Mouse (Mus musculus) heart, adult 11 months (tissue): Measurements from ENCODE around the gene 2310030G06Rik.

Source experiments
- DNase-seq: peaks from one replicate; pipeline ENCODE4 v3.0.0; 2022

The 2310030G06Rik gene

DNA sequence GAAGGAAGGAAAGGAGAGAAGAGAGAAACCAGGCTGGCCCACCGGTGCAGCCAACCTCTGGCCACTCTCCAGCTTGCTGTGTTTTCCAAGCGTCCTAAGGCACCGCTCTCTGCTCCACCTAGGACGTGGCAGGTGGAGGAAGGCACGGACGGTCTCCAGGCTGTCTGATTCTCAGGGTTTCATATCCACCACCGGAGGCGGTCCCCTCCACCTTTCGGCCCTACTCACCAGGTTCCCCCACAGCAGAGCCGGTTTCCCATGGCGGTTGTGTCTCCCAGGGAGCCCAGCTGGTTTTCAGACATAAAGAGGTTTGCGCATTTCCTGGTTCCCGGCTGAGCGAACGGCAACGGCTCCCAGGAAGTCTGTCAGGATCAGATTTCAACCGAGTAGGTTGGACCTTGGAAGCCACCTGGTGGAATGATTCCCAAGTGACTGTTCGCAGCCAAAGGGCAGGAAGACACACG, at the start of gene 2310030G06Rik:
Gene 2310030G06Rik (minus strand): TSS at position 323 of the 464 bp plus-strand sequence.
- peak; percentile 84 for DNase-seq

DNA sequence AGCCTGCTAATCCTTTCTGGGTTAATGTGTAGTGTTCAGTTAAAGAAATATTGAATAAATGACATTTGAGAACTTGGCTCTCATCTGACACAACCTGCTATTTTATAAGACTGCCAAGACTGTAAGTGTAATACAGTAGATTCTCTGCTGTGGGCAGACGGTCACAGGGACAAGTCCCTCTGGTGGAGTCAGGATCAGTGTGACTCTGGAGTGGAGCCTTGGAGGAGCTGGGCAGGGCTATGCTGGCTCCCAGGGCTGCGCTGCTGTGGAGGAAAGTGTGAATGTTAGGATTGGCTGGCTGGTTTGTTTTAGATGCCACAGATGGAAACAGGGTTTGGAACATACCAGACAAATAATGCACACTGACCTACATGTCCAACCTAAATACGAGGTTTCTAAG, 48.9 kb upstream of the 2310030G06Rik start:
- peak; percentile 79 for DNase-seq

DNA sequence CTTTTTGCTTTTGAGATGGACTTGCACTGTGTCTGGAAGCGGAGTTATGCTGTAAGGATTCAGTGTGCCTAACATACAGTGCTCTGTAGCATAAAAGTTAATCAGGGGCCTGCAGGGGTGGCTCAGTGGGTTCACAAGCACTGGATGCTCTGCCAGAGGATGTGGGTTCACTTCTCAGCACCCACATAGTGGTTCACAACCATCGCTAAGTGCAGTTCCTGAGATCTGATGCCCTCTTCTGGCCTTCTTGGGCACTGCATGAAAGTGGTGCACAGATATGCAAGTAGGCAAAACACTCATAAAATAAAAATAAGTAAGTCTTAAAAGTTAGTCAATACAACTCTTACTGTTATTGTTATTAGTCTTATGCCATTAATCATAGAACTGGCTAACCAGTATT, 35.8 kb upstream of the 2310030G06Rik start:
- DNase-seq: no peak

DNA sequence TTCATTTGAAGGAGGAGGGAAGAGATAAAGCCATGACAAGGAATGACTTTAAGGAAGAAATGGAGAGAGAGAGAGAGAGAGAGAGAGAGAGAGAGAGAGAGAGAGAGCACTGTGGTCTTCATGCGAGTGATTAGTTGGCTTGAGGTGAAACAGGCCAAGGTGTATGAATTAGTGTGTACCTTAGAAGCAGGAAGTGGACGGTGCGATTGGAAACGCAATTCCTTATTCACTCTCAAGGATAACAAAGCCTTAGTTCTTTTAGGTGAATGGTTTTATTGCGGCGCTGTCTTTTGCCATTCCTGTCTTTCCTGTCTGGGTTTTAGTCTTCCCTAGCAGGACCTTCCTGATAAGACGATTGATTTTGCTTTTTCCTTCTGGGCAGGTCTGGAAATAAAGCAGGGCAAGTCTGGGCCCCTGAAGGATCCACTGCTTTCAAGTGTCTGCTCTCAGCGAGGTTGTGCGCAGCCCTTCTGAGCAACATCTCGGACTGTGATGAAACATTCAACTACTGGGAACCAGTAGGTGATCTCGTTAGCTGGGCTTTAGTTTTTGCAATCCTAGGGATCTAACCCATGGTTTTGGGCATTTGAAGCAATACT, 29.9 kb upstream of the 2310030G06Rik start:
- no peak for DNase-seq

DNA sequence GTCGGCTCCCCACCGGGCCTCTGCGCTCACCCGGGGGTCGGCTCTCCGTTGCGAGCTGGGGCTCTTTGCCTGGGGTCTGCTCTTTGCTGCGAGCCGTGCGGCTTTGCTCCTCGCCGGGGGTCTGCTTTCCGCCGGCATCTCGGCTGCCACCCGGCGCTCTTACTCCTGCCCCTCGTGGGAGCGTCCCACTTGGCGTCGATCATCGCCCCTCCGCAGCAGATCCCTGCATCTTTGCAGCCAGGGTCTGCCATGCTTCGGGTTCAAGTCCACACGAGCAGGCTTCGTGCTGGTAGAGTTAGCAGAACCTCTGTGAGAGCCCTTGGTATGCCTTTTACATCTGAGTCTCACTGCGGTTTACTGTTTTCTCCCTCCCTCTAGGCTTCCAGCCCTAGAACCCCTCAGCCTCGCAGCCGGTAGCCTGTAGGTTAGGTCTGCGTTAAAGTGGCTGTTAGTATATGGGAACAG, 29.4 kb upstream of the 2310030G06Rik start:
- no peak for DNase-seq

DNA sequence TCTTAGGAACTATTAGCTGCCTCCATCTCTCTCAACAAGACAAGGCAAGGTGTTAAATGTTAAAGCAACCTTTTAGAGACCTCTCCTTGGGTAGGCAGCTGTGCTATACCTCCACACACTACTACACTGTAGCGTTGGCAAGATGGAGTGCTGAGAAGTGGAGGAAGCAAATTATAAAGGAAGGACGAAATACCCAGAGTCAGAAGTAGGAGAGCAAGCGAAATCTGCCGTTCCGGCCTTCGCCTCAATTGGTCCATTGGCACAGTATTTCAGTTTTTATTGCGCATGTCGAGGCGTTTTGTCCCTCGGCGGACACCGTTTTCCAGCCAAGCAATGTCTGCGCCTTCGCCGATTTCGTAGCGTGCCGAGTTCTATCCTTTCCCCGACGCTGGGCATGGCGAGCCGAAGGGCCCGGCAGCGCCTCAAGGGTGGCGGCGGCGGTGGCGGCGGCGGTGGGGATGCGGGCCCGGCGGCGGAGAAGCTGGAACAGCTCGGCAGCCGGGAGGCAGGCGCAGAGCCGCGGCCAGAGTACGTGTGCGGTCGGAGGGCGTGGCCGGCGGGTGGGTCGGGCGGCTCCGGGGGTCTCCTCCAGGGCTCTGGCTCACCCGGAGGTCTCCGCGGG, 28.8 kb upstream of the 2310030G06Rik start, which contains the start of the genes Alg9 and 1110032A03Rik:
Gene Alg9 (plus strand): TSS at position 29 of the 622 bp plus-strand sequence.
Gene 1110032A03Rik (minus strand): TSS at position 530 of the 622 bp plus-strand sequence.
- peak; percentile 98 for DNase-seq

DNA sequence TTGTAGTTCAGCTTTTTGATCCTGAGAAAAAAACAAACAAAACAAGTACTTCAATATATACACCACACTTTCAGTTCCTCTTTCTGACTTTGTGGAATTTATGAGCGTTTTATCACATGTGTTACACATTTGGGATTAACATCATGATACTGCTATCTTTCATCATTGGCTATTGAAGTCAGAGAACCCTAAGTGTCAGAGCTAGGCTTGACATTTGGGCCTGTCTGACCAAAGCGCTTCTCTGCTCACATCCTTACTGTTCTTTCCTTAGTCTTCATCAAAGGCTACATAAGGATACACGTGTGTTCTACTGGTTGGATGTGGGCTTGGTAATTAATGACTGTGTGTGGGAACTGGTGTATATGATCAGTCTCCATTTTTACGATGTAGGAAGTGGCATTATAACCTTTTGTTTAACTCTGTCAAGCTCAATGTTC, 27.7 kb upstream of the 2310030G06Rik start:
- DNase-seq: no peak

DNA sequence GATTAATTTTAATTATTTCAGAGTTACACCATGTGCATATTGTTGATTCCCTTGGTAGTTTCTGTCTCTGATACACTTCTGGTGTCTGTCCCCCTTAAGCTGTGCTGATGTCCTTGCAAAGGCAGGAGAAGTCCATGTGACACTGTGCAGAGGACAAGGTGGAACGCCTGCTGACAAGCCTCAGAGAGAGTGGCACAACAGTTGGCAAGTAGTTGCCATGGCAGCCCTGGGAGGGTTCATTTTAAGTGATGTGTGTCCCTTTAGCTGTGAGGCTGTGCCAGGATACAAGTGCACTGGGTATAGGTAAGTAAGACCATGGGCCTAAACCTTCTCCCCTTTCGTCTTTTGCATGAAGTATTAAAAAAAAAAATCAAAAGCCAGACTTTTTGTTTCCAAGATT, 23.7 kb upstream of the 2310030G06Rik start:
- DNase-seq: peak; percentile 95

DNA sequence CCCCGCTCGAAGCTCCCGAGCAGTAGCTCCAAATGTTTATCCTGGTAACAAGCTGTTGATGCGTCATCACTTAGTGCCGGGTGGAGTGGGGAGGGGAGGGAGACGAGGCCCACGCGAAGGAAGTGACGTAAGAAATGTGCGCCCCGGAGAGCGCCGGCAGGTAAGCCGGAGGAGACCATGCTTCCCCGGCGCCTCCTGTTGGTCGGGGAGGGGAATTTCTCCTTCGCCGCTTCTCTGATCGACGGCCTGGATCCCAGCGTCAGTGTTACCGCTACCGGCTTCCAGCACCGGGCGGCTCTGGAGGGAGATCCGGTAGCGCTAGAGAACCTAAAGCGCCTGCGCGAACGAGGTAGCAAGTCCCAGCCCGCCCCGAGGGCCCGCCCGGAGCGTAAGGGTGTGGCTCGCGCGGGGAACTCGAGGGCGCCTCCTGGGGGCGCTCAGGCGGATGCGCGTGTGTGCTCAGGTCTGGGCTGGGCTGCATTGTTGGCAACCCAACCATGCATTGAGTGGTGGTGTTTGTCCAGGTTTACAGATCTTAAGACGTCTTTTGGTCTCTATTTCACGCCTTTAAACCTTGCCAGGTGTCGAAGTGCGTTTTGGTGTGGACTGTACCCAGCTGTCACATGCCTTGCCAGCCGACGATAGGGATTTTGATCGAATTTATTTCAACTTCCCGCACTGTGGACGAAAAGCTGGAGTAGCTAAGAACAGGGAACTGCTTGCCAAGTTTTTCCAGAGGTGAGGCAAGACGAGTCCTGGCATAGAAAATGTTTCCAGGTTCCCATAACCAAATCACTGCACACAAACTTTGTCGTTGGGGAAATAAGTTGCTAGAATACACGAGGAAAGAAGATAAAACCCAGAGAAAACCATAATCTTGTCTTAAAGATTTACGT, 22.0 kb upstream of the 2310030G06Rik start, which contains the start of gene Fdxacb1:
Gene Fdxacb1 (plus strand): TSS at position 130 of the 896 bp plus-strand sequence.
- DNase-seq: peak; percentile 100

DNA sequence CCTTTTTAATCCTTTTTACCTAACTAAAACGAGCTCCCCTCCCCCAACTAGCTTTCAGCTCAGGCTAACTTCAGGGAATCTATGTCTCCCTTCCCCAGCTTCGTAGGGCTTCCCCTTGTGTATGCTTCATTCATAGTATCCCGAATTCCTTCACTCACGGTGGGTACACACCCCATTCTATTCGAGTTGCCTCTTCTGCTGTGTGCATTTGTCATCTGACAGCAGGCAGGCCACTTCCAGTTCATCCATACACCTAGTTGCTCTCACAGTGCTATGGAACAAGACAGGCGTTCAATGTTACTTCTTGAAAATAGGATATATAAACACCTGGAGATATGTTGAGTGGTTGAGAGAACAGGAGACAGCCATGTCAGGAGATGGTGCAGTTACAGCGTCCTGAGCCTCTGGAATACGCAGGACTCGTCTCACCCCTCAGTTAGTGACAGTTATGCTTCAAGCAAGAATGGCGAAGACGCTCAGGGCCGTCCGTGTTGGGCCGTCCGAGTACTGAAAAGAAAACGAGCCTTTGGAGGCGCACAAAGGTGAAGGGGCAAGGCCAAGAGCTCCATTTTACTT, 21.3 kb upstream of the 2310030G06Rik start:
- DNase-seq: no peak

DNA sequence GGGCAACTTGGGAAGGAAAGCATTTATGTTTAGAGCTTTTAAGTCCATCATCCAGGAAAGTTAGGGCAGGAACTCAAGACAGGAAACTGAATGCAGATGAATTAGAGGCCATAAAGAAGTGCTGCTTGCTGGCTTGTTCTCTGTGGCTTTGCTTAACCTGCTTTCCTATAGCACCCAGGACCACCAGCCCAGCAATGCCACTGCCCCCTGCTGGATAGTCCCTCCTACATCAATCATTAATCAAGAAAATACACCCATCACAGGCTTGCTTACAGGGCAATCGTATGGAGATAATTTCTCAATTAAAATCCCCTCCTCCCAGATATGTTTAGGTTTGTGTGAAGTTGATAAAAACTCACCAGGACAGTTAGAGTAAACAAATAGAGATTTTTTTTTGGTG, 17.0 kb upstream of the 2310030G06Rik start:
- no peak for DNase-seq

DNA sequence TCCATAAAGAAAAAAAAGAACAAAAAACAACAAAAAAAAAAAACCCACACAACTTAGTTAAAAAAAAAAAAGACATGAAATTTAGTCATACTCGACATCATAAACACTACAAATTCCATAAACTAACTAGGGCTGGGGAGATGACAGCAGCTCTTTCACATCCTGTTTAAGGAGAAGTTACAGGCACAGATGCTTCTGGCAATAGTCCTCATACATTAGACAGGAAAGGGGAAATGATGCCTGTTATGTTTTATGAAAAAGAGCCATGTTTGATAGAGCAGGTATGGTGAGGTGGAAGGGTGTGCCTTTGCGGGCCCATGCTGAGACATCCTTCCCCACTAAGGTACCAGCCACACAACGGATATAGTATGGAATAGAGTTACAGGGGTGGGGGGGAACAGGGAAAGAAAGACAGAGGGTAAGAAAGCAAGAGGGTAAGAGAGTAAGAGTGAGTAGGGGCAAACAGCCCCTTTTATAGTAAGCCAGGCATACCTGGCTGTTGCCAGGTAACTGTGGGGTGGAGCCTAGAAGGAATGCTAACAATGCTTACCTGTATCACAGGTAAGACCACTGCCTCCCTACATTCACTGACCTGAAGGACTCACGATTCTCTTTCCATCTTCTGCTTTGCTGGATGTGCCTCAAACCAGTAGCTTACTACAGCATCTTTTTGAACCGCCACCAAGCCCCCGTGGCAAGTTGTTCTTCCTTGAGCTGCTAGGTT, 15.3 kb upstream of the 2310030G06Rik start:
- no peak for DNase-seq

DNA sequence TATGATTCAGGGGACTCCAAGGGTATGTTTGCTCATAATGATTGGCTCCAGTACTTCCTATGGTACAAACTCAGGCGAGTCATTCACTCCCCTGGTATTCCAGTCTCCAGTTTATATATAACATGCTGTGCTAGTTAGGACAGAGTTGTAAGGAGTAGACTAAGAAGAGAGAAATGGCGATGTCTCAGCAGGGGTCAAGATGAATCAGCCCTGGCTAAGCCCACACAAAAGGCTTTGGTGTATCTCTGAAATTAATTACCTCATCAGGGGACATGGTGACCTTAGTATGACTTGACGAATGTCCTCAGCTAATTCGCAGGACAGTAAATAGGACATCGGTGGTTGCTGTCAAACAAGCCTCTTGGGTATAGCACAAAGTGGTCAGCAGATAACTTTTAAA, 10.4 kb upstream of the 2310030G06Rik start:
- DNase-seq: no peak

DNA sequence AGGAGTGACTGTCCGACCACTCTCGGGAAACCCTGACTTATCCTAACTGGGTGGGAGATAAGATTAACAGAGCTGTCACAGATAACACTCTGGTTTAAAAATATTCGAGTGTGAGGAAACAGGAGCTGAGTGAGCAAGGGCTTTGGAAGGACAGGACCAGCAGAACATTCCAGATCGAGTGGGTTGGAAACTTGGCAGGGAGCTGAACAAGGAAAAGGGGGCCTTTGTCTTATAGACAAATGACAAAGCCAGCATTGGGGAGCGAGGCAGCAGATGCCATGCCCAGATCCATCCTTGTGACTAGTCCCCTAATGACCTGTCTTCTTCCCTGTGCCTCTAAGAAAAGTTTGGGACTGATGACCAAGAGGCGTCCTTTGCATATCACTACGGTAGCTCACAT, 7.6 kb upstream of the 2310030G06Rik start:
- peak; percentile 93 for DNase-seq

DNA sequence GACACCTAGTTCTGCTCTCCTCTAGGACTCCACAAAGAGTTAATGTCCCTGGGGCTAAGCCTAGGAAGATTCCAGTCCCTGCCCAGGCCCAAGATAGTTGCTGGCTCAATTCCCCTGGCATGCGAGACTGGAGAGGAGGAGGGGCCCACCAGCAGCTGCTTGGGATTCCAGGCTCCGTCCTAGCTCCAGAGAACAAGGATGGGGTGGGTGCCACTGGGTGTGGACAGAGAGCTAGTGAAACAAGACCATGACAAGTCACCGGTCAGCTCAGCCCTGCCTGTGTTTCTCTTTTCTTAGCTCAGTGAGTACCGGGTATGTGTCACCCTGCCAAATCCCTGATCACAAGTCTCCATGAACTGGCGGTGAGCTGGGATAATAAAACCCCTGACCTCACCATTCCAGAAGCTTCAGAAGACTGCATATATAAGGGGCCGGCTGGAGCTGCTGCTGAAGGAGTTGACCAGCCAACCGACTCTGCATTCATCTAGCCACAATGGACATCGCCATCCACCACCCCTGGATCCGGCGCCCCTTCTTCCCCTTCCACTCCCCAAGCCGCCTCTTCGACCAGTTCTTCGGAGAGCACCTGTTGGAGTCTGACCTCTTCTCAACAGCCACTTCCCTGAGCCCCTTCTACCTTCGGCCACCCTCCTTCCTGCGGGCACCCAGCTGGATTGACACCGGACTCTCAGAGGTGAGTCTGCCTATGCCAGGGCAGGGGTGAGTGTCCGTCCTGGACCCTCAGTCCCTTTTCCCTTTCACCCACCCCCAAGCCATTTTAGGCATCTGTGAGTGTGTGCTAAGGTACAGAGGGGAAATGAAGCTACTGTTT, 6.7 kb upstream of the 2310030G06Rik start:
- peak; percentile 100 for DNase-seq

DNA sequence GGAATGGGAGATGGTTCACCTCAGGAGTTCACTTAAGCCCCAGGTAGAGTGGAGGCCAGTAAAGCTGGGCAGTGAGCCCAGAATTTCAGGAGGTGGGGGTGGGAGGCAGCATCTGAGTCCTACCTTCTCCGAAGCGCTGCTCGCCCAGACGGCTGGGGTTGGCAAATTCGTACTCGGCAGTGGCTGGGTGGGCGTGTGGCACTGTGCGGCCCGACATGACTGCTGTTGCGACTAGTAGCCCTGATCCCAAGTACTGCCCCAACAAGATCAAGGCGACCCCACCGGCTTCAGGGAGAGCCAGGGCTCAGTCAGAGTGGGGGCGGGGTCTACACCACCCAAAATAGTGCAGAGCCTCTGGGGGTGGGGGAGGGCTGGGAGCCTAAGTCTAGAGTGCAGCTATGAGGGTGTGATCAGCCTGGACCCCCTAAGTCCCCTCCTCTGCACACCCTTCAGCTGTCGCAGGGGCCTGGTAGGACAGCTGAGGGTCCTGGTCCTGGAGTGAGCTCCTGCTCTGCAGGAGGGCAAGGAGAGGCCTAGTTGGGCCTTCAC, 5.8 kb upstream of the 2310030G06Rik start, which contains the start of gene Hspb2:
Gene Hspb2 (minus strand): TSS at position 301 of the 549 bp plus-strand sequence.
- DNase-seq: peak; percentile 97

DNA sequence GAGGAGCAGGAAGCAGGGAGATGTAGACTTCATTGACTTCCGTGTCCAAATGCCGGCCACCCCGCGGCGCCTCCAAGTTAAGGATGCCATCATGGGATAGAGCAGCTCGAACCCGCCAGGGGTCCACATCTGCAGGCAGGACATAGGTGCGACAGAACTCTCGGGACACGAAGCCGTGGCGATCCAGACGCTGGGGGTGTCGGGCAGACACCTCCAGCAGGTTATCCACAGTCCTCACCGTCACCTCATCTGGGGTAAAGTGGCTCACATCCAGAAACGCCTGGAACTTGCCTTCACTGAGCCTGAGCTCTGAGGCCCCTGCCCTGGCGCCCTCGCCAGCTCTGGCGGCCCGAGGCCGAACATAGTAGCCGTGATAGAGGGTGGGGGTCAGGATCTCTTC, 5.0 kb upstream of the 2310030G06Rik start, which contains the start of gene Cryab:
Gene Cryab (plus strand): TSS at position 3 of the 400 bp plus-strand sequence.
- peak; percentile 95 for DNase-seq

DNA sequence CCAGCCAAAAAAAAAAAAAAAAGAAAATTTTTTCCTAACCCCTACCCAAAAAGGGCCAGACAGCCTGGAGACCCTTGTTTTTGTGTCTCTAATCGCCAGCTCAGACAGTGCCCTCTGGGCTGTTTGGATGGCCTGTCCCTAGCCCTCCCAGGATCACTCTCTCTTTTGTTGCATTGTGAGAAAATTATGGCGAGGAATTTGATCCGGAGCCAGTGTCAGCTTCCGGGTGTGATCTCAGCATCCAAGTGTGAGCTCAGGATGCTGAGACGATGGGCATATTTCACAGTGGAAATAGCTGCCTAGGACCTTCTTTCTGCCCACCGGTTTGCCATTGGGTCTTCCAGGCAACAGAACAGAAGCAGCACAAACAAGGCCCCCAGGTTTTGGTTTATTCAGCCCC, 4.4 kb upstream of the 2310030G06Rik start:
- DNase-seq: peak; percentile 88

DNA sequence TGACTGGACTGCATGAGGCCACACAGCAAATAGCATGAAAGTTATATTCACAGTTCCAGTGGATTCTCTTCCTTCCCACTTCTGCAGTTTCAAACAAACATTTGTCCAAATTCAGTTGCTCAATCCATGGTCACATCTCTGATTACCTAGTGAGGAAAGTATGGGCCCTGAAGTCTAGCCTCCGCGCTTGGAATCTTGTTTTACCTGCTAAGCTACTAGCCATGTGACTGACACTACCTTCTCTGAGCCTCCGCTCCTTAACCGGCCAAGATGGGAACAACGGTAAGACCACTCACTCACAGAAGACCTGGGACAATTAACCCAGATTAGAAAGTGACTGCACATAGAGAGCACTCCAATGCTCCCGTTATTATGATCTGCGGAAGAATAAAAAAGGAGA, 530 bp downstream of the 2310030G06Rik start:
- peak; percentile 73 for DNase-seq

DNA sequence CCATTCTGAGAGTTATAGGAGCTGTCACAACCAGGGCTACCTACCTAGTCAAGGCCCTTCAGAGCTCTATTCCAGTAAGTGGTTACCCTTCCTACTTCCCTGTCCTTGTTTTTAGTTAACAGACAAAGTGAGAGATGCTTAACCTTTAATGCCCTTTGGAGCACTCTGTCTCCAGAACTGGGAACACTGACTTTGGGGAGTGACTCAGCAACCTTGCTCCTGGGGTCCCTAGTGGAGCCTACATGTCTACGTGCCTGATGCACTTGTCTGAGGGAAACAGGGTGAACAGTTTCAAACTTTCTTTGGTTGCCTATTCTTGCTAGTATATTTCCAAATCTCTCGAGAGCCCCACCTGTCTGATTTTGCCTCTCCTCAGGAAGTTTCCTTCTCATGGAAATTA, 3.6 kb downstream of the 2310030G06Rik start:
- peak; percentile 62 for DNase-seq

DNA sequence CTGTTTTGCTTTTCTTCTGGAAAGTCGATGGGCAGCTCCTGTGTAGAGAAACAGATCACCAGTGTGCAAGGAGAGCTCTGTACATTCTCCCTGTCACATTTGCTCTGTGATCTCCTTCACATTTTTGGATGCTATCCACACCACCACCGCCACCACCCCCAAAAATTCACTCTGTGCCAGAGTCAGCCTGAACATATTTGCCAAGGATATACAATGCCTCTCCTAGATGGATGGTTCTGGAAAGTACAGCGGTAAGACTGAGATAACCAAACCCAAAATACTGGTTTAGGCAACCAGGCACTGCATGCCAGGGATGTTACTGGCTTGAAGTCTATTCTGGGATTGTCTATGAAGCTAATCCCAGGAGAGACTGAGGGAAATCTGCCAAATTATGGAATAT, 4.1 kb downstream of the 2310030G06Rik start:
- DNase-seq: peak; percentile 73
